Mouse (Mus musculus): ENCODE data around the gene Msrb1. TPM values are rescaled to one million over a fixed set of nuclear protein-coding genes. Genes with fewer than 3 reads are reported as not detected.

Msrb1 gene
- total and polyA plus RNA-seq, 3 experiments = 14.6 to 76.8 (median 39.2) TPM

DNA sequence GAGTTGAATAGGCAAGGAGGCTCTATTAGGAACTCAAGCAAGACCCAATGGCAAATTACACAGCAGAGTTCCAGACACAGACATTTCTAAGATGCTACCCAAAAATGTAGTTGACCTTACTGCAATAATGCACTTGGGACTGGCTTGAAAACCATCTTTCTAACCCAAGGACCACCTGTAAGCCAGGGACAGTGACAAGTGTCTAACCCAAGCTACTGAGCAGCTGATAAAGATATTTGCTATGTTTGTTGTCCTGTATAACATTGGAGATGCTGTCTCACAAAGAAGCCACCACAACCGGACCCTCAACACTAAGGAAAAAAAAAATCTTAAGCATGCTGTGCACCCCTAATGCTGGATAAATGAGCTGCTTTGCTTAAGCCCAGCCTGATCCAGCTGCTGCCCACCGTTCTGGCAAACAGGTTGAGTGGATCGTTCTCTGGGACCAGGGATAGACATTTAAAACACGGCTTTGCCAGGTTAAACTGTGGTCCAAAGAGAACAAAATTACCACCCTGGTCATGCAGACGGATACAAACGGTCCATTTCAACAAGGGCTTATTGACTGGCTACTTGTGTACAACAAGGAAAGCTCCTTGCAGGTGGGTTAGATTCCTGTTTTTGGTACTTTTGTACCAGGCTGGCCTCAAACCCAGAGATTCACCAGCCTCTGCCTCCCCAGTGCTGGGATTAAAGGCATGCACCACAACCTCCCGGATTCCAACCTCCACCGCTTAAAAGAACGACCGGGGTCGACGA, 13.1 kb upstream of the Msrb1 start:
- ATAC-seq (ENCODE audit: extremely low read depth, insufficient number of reproducible peaks, low FRiP score, poor library complexity, severe bottlenecking) (no peak), DNase-seq (ENCODE audit: low spot score) (no peak)
- no peak for TF ChIP-seq TAL1 (conservative IDR thresholded peaks at IDR 0.05; ENCODE audit: low read depth, low read length)
- TF ChIP-seq CTCF (IDR thresholded peaks at IDR 0.05; ENCODE audit: low read depth, low read length) = no peak
- peak; percentile 88; the same call in 1 of the 2 replicates for TF ChIP-seq POLR2AphosphoS5 (IDR thresholded peaks at IDR 0.05; ENCODE audit: insufficient replicate concordance, low read depth, low read length)
- no peak for TF ChIP-seq GATA2 (IDR thresholded peaks at IDR 0.05; ENCODE audit: borderline replicate concordance, low read depth, low read length)
- no peak for TF ChIP-seq GATA1 (IDR thresholded peaks at IDR 0.05; ENCODE audit: borderline replicate concordance, low read length)
- Histone ChIP-seq H3K36me3 (replicated peaks) (peaks cover 26% of the 10 kb centered on the region), H3K9me3 (replicated peaks) (no peaks in the 10 kb centered on the region), H3K4me3 (ENCODE audit: low read depth, low read length) (peak overlapping the region; percentile 77), H3K4me1 (ENCODE audit: insufficient read depth, low read depth, low read length) (peaks cover 36% of the 10 kb centered on the region), H3K27me3 (ENCODE audit: insufficient read depth, low read length) (peaks cover 12% of the 10 kb centered on the region)

DNA sequence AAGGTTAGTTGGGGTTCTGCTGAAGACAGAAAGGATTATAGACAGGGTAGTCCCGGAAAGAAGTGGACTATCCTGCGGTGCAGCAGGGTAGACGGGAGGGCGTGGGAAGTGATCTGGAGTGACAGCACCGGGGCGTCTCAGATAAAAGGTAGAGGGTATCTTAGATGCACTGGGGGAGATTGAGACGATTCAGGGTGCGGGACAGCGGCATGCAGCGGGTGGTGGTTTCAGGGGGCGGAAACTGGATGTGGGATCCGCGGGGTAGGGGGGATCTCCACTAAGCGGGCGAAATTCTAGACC, 12.6 kb upstream of the Msrb1 start:
- DNase-seq (ENCODE audit: low spot score) (peak; percentile 52), ATAC-seq (ENCODE audit: extremely low read depth, insufficient number of reproducible peaks, low FRiP score, poor library complexity, severe bottlenecking) (no peak)
- Histone ChIP-seq H3K27me3 (ENCODE audit: insufficient read depth, low read length) (peaks cover 15% of the 10 kb centered on the region), H3K9me3 (replicated peaks) (no peaks in the 10 kb centered on the region), H3K4me3 (ENCODE audit: low read depth, low read length) (peak overlapping the region; percentile 77), H3K36me3 (replicated peaks) (peaks cover 21% of the 10 kb centered on the region), H3K4me1 (ENCODE audit: insufficient read depth, low read depth, low read length) (peaks cover 31% of the 10 kb centered on the region)
- TF ChIP-seq POLR2AphosphoS5 (IDR thresholded peaks at IDR 0.05; ENCODE audit: insufficient replicate concordance, low read depth, low read length) = no peak; the same call in 1 of the 2 replicates
- no peak for TF ChIP-seq TAL1 (conservative IDR thresholded peaks at IDR 0.05; ENCODE audit: low read depth, low read length)
- TF ChIP-seq GATA1 (IDR thresholded peaks at IDR 0.05; ENCODE audit: borderline replicate concordance, low read length) = no peak
- TF ChIP-seq GATA2 (IDR thresholded peaks at IDR 0.05; ENCODE audit: borderline replicate concordance, low read depth, low read length) = no peak
- no peak for TF ChIP-seq CTCF (IDR thresholded peaks at IDR 0.05; ENCODE audit: low read depth, low read length)

DNA sequence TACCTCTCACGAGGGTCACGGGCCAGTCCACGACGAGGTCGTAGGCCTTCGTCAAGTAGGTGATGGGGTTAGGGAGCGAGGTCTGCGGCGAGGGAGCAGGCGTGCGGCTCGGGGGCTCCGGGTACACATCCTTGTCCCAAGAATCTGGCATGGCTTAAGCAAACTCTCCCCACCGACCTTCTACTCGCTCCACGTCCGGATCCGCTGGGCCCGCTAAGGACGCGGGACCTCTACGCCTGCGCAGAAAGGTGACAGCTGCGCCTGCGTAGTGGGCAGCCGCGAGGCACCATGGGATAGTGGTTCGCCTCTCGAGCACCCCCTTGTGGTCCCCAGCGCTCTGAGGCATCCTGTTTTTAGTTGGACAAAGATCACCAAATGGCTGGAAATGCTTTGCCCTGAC, 12.3 kb upstream of the Msrb1 start, which contains the start of gene Ndufb10:
Gene Ndufb10 (minus strand): TSS at position 295 of the 400 bp plus-strand sequence.
- peaks cover 21% of the 10 kb centered on the region for H3K36me3 ChIP-seq (replicated peaks)
- TF ChIP-seq CTCF (IDR thresholded peaks at IDR 0.05; ENCODE audit: low read depth, low read length) = peak; percentile 97
- TF ChIP-seq GATA2 (IDR thresholded peaks at IDR 0.05; ENCODE audit: borderline replicate concordance, low read depth, low read length) = no peak
- H3K4me1 ChIP-seq (ENCODE audit: insufficient read depth, low read depth, low read length) = peaks cover 30% of the 10 kb centered on the region
- DNase-seq (ENCODE audit: low spot score) (peak; percentile 69), ATAC-seq (ENCODE audit: extremely low read depth, insufficient number of reproducible peaks, low FRiP score, poor library complexity, severe bottlenecking) (peak; percentile 48)
- peak within 1 kb of the TSS; percentile 77 for H3K4me3 ChIP-seq (ENCODE audit: low read depth, low read length)
- peaks cover 15% of the 10 kb centered on the region for H3K27me3 ChIP-seq (ENCODE audit: insufficient read depth, low read length)
- no peaks in the 10 kb centered on the region for H3K9me3 ChIP-seq (replicated peaks)

- Histone ChIP-seq H3K36me3 (replicated peaks) (peaks cover 17% of the 10 kb centered on the region), H3K4me1 (ENCODE audit: insufficient read depth, low read depth, low read length) (peaks cover 33% of the 10 kb centered on the region), H3K4me3 (ENCODE audit: low read depth, low read length) (no peak overlapping the region), H3K9me3 (replicated peaks) (no peaks in the 10 kb centered on the region), H3K27me3 (ENCODE audit: insufficient read depth, low read length) (peaks cover 17% of the 10 kb centered on the region)
- ATAC-seq (ENCODE audit: extremely low read depth, insufficient number of reproducible peaks, low FRiP score, poor library complexity, severe bottlenecking) (no peak), DNase-seq (ENCODE audit: low spot score) (no peak)
- no peak for TF ChIP-seq GATA2 (IDR thresholded peaks at IDR 0.05; ENCODE audit: borderline replicate concordance, low read depth, low read length)
Measured at GRCm38 (mm10) chr17:24725637-24726390, 10.6 kb upstream of the Msrb1 start.

DNA sequence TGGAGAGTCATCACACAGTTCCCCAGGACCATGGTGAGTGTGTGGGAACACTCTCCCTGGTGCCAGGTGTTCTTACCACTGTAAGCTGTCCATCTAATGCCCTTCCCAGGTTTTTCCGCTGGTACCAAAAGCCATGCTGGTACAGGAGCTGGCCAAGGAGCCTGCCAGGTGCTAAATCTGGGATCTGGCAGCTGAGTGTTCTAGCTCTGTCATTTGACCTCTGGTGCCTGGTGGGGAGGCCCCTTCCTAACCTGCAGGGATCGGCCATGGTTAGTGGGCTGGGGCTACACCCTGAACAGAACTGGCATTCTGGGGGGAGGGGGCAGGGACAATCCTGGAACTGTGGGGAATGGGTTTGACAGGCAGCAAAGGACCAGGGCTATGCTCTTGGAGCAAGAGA, 8.8 kb upstream of the Msrb1 start, which contains the start of gene Rpl3l:
Gene Rpl3l (plus strand): TSS at position 203 of the 400 bp plus-strand sequence.
- Histone ChIP-seq H3K27me3 (ENCODE audit: insufficient read depth, low read length) (peaks cover 23% of the 10 kb centered on the region), H3K9me3 (replicated peaks) (no peaks in the 10 kb centered on the region), H3K4me1 (ENCODE audit: insufficient read depth, low read depth, low read length) (peaks cover 21% of the 10 kb centered on the region), H3K4me3 (ENCODE audit: low read depth, low read length) (no peak within 1 kb of the TSS), H3K36me3 (replicated peaks) (peaks cover 1% of the 10 kb centered on the region)
- no peak for TF ChIP-seq TAL1 (conservative IDR thresholded peaks at IDR 0.05; ENCODE audit: low read depth, low read length)
- TF ChIP-seq GATA1 (IDR thresholded peaks at IDR 0.05; ENCODE audit: borderline replicate concordance, low read length) = no peak
- no peak for TF ChIP-seq POLR2AphosphoS5 (IDR thresholded peaks at IDR 0.05; ENCODE audit: insufficient replicate concordance, low read depth, low read length)
- no peak for TF ChIP-seq CTCF (IDR thresholded peaks at IDR 0.05; ENCODE audit: low read depth, low read length)
- TF ChIP-seq GATA2 (IDR thresholded peaks at IDR 0.05; ENCODE audit: borderline replicate concordance, low read depth, low read length) = no peak
- ATAC-seq (ENCODE audit: extremely low read depth, insufficient number of reproducible peaks, low FRiP score, poor library complexity, severe bottlenecking) = no peak
- DNase-seq (ENCODE audit: low spot score) = no peak

DNA sequence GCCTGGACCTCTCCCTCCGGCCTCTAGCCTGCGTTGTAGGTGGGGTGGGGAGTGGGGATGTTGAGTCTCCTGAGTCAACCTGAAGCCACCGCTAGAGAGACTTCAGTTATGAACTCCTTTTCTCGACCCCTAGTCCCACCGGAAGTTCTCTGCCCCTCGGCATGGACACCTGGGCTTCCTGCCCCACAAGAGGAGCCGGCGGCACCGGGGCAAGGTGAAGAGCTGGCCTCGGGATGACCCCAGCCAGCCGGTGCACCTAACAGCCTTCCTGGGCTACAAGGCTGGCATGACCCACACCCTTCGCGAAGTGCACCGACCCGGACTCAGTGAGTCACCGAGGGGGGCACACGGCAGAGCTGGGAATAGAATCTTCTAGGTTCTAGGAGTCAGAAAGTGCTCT, 8.3 kb upstream of the Msrb1 start:
- Histone ChIP-seq H3K4me3 (ENCODE audit: low read depth, low read length) (no peak overlapping the region), H3K9me3 (replicated peaks) (no peaks in the 10 kb centered on the region), H3K4me1 (ENCODE audit: insufficient read depth, low read depth, low read length) (peaks cover 17% of the 10 kb centered on the region), H3K27me3 (ENCODE audit: insufficient read depth, low read length) (peaks cover 24% of the 10 kb centered on the region), H3K36me3 (replicated peaks) (peaks cover under 1% of the 10 kb centered on the region)
- DNase-seq (ENCODE audit: low spot score) (no peak), ATAC-seq (ENCODE audit: extremely low read depth, insufficient number of reproducible peaks, low FRiP score, poor library complexity, severe bottlenecking) (no peak)
- TF ChIP-seq GATA2 (IDR thresholded peaks at IDR 0.05; ENCODE audit: borderline replicate concordance, low read depth, low read length) = no peak
- TF ChIP-seq CTCF (IDR thresholded peaks at IDR 0.05; ENCODE audit: low read depth, low read length) = no peak
- TF ChIP-seq TAL1 (conservative IDR thresholded peaks at IDR 0.05; ENCODE audit: low read depth, low read length) = no peak
- TF ChIP-seq POLR2AphosphoS5 (IDR thresholded peaks at IDR 0.05; ENCODE audit: insufficient replicate concordance, low read depth, low read length) = no peak
- TF ChIP-seq GATA1 (IDR thresholded peaks at IDR 0.05; ENCODE audit: borderline replicate concordance, low read length) = no peak

Measured in G1E (cell line).